Mouse (Mus musculus): Measurements from ENCODE around the gene Hdac1.
A peak's percentile ranks its signal among the peaks of the same experiment; 100 is the strongest.

GRCm38 (mm10) chr4:129555421-129555861, 12.9 kb upstream of the Hdac1 start:
- TF ChIP-seq POLR2A (IDR thresholded peaks at IDR 0.05; ENCODE audit: low read depth, low read length) (no peak), CTCF (IDR thresholded peaks at IDR 0.05; ENCODE audit: extremely low read depth, insufficient read depth, insufficient read length, insufficient replicate concordance) (peak; percentile 37; the same call in 1 of the 2 replicates)
